Mouse (Mus musculus): ENCODE measurements at regions not wholly inside any gene's neighbourhood (a gene's known extent, or its start where the extent isn't known, plus 50 kb on each side); places are given as distances from the start of the nearest gene placed in this dataset.
A peak's percentile ranks its signal among the peaks of the same experiment; 100 is the strongest.

DNA sequence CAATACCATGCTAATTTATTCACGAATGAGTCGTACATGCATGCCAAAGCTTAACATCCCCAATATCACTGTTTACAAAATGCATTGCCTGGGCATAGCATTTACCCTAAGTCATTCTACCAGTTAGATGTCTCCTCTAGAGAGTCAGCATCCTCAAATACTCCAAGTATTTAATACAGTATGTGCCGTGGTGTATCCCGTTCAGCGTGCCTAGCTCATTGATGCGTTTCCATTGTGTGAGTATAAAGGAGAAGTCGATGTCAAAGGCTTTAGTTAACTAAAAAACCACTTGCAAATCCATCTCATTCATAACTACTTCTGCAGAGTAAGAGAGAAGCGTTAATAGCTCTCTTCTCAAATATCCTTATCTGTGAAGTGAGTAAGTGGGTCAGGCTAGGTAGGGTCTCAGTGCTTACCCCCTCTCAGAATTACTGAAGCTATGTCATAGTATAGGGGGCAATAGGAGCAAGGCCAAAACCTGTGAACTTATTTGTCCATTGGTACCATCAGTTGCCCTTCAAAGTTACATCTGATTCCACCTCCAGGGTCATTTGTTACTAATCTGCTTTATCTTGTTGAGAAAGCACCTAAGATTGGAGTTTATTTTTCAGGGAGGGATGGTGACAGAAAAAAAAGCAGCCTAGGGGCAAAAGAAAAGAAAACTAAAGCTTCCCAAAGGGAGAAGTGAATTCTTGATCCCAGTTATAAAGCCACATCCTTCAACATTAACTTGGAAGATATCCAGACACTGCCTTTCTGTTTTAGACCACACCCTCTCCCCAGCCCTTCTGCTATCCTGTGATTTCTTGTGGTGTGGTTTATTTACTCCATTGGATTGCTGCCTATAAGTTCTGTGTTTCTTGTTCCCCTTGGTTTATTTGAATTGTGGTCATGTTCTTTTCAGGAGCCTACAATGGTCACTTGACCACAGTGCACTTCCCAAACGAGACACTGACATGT, 427.2 kb upstream of the Ubash3b start:
- TF ChIP-seq POLR2A (IDR thresholded peaks at IDR 0.05; ENCODE audit: low read depth, low read length): peak; percentile 48; the same call in 1 of the 2 replicates
- TF ChIP-seq CTCF (IDR thresholded peaks at IDR 0.05; ENCODE audit: borderline replicate concordance, insufficient read depth, low read length): no peak
